Mouse (Mus musculus) urinary bladder, postnatal 25 days (tissue): ENCODE measurements around the gene Josd1.

Experiments
- DNase-seq: peaks from one replicate; pipeline ENCODE4 v3.0.0; 2022; ENCODE audit warnings: low spot score

The Josd1 gene

GRCm38 (mm10) chr15:79687646-79688267 is at the start of gene Josd1:
Gene Josd1, minus strand, starts transcription at chr15:79687919.
- peak; percentile 97 for DNase-seq

GRCm38 (mm10) chr15:79734311-79734710 is 46.6 kb upstream of the Josd1 start:
- DNase-seq = no peak

GRCm38 (mm10) chr15:79733640-79734039 is 45.9 kb upstream of the Josd1 start:
- DNase-seq = no peak

- DNase-seq = no peak
Observed at GRCm38 (mm10) chr15:79733192-79733591, 45.5 kb upstream of the Josd1 start.

- no peak for DNase-seq
Observed at GRCm38 (mm10) chr15:79731554-79731953, 43.8 kb upstream of the Josd1 start.

- no peak for DNase-seq
Observed at GRCm38 (mm10) chr15:79728731-79729388, 41.1 kb upstream of the Josd1 start.

- no peak for DNase-seq
Observed at GRCm38 (mm10) chr15:79728311-79728710, 40.6 kb upstream of the Josd1 start.

GRCm38 (mm10) chr15:79727840-79728239 is 40.1 kb upstream of the Josd1 start:
- no peak for DNase-seq

GRCm38 (mm10) chr15:79725190-79725789 is 37.6 kb upstream of the Josd1 start:
- no peak for DNase-seq

GRCm38 (mm10) chr15:79723439-79723838 is 35.7 kb upstream of the Josd1 start:
- DNase-seq = no peak

- DNase-seq = no peak
Observed at GRCm38 (mm10) chr15:79720796-79721195, 33.1 kb upstream of the Josd1 start.

GRCm38 (mm10) chr15:79720267-79720666 is 32.5 kb upstream of the Josd1 start:
- no peak for DNase-seq

GRCm38 (mm10) chr15:79716710-79717109 is 29.0 kb upstream of the Josd1 start:
- no peak for DNase-seq

- no peak for DNase-seq
Observed at GRCm38 (mm10) chr15:79715646-79716045, 27.9 kb upstream of the Josd1 start.

- DNase-seq = no peak
Observed at GRCm38 (mm10) chr15:79708229-79708822, 20.6 kb upstream of the Josd1 start.

GRCm38 (mm10) chr15:79706603-79707214 is 19.0 kb upstream of the Josd1 start:
- no peak for DNase-seq

- no peak for DNase-seq
Observed at GRCm38 (mm10) chr15:79697558-79698187, 10.0 kb upstream of the Josd1 start.

GRCm38 (mm10) chr15:79697011-79697410 is 9.3 kb upstream of the Josd1 start:
- no peak for DNase-seq

- no peak for DNase-seq
Observed at GRCm38 (mm10) chr15:79696508-79696907, 8.8 kb upstream of the Josd1 start.

GRCm38 (mm10) chr15:79695516-79695915 is 7.8 kb upstream of the Josd1 start:
- DNase-seq = no peak

GRCm38 (mm10) chr15:79694512-79694911 is 6.8 kb upstream of the Josd1 start:
- DNase-seq = no peak

- no peak for DNase-seq
Observed at GRCm38 (mm10) chr15:79693740-79694139, 6.0 kb upstream of the Josd1 start.
